Mouse (Mus musculus) liver, embryonic 14.5 days (tissue): ENCODE data around the gene Fam19a2.

Experiments
- CTCF ChIP-seq: IDR thresholded peaks from 2 replicates; pipeline ENCODE4 v1.5.1; 2016; ENCODE audit warnings: antibody characterized with exemption, low read depth, control low read depth
- EP300 ChIP-seq: IDR thresholded peaks from 2 replicates; pipeline ENCODE4 v1.6.1; 2016; ENCODE audit warnings: antibody characterized with exemption, low read depth

DNA sequence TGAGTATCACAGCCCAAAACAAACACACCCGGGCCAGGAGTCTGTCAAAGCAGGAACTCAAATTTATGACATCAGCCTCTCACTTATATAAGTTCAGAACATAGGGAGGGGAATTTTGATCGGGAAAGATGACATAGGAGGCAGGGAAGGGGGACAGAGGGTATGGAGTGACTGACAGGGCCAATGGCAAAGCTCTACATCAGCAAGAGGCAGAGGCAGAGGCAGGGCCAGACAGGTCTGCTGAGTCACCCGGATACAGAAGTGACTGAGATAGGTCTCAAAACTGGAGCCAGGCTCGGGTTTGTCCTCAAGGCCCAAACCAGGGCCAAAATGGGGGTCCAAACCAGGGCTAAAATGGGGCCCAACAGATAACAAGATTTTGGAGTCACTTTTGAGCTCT is 272.3 kb downstream of the Fam19a2 start:
- TF ChIP-seq EP300 (no peak), CTCF (no peak)
